Mouse (Mus musculus): Measurements from ENCODE around the gene Ogfod3. TPM values are rescaled to one million over a fixed set of nuclear protein-coding genes. Genes with fewer than 3 reads are reported as not detected.

The Ogfod3 gene
- 15.2 TPM for polyA plus RNA-seq (2021)

DNA sequence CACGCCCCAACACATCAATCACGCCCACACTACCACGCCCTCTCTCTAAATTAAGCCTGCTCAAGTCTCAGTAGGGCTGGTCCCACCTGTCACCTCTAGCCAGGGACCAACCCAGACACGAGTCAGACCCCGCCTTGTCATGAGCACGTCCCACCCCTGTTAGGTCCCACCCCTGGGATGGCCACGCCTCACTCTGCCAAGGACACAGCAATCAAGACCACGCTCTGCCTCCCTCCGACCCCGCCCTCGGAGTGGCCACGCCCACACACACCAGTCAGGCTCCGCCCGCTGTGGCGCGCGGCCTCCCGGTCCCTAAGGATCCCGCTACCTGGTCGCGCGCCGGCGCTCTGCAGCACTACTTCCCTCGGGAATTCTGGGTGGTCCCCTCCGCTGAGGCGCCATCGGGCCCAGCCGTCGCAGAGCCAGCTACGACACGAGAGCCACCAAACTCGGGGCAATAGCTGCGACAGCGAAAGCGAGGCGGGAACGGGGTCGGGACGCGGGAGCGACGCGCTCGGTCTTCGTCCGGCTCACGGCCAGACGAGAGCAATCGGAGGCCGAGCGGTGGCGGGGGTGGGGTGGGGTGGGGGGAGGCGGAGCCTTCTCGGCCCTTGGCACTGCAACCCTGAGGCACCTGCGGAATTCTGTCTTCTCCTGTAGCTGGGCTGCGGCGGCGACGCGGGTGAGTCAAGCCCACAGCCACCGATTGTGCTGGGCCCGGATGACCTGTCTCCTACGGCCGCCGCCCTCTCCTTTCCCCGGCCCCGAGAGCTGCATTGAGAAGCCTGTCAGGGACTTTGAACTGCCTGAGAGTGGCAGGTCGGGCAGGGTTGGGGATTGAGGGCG is at the start of gene Ogfod3, which contains the start of gene Hexdc:
Ogfod3 (minus strand) TSS at position 551 of the 846 bp plus-strand sequence.
Hexdc (plus strand) TSS at position 273 of the 846 bp plus-strand sequence.
- DNase-seq (ENCODE audit: low read depth, low spot score) (peak; percentile 61), ATAC-seq (peak; percentile 94)
- ChIA-PET CTCF (no interaction called here), POLR2A (interaction anchor here (0.8 to 1.2 kb wide), 2 partner anchors 23 to 24 kb away, joined by 3 read pairs; no protein-coding TSS in a partner anchor)
- TF ChIP-seq CTCF (IDR thresholded peaks at IDR 0.05), result no peak
- H3K27me3 ChIP-seq, result no peaks in the 10 kb centered on the region
- in situ Hi-C loops (cut with MboI; ENCODE audit: low pct_unique_long_range_greater_than_20kb), result loop anchor here (5.0 kb wide), 1 partner anchor 142 kb away; the partner anchor contains the start of gene Sectm1b

- POLR2A ChIA-PET, result interaction anchor here (1.0 kb wide), 1 partner anchor 9 kb away, joined by 3 read pairs; no protein-coding TSS in a partner anchor
- CTCF ChIA-PET, result interaction anchor here (1.2 kb wide), 1 partner anchor 9 kb away, joined by 3 read pairs; no protein-coding TSS in a partner anchor
- in situ Hi-C loops (cut with MboI; ENCODE audit: low pct_unique_long_range_greater_than_20kb), result no loop called here
Observed at GRCm38 (mm10) chr11:121250196-121250595, 45.7 kb upstream of the Ogfod3 start.

GRCm38 (mm10) chr11:121239669-121240068 is 35.2 kb upstream of the Ogfod3 start:
- ATAC-seq (no peak), DNase-seq (ENCODE audit: low read depth, low spot score) (no peak)
- in situ Hi-C loops (cut with MboI; ENCODE audit: low pct_unique_long_range_greater_than_20kb), result no loop called here
- POLR2A ChIA-PET, result no interaction called here
- TF ChIP-seq CTCF (IDR thresholded peaks at IDR 0.05), result no peak
- H3K27me3 ChIP-seq, result no peaks in the 10 kb centered on the region
- CTCF ChIA-PET, result no interaction called here

More at GRCm38 (mm10) chr11:121250196-121250595, 45.7 kb upstream of the Ogfod3 start:
- no peak for TF ChIP-seq CTCF (IDR thresholded peaks at IDR 0.05)
- ATAC-seq (no peak), DNase-seq (ENCODE audit: low read depth, low spot score) (no peak)
- H3K27me3 ChIP-seq, result no peaks in the 10 kb centered on the region

DNA sequence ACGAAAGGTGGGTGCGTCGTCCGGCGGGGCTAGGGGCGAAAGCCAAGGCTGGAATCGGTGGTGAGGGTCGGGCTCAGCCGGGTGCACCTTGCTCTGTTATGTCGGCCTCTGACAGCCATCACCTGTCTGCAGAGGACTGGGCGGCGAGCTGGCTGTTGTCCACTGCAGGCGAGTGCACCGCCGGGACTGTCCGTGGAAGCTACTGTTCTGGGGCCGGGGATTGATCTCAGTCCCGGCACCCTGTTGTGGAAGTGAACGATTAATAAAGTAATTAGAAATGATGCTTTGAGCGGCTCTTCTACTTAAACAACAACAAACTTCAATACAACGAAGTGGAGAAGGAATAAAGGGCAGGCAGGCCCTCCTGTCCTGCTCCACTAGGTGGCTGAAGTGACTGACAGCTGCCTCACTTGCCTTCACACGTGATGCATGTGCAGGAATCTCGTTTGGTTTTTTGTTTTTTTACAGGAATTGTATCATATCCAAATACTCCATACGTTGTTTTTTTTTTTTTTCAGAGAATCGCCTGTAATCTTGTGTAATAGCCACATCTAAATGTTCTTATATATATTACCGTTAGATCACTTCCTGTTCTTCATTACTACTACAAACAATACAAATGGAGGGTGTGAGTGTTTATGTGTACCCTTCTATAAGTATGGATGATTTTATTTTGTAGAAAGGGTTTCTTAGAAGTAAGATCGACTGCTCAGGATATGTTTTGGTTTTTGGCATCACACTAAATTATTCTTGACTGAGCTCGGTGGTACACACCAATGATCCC is 33.0 kb upstream of the Ogfod3 start:
- ChIA-PET POLR2A (interaction anchor here (1.2 to 2.2 kb wide), 2 partner anchors 9 to 21 kb away, joined by 4 to 8 read pairs; partner anchors contain the start of gene Cybc1), CTCF (interaction anchor here (1.4 to 2.6 kb wide), 3 partner anchors 12 to 14 kb away, joined by 4 to 12 read pairs (median 5); no protein-coding TSS in a partner anchor)
- peak; percentile 39 for TF ChIP-seq CTCF (IDR thresholded peaks at IDR 0.05)
- no peaks in the 10 kb centered on the region for H3K27me3 ChIP-seq
- ATAC-seq (peak; percentile 28), DNase-seq (ENCODE audit: low read depth, low spot score) (no peak)
- in situ Hi-C loops (cut with MboI; ENCODE audit: low pct_unique_long_range_greater_than_20kb), result no loop called here

GRCm38 (mm10) chr11:121236564-121237344 is 32.2 kb upstream of the Ogfod3 start, which contains the start of gene Narf:
TSS of gene Narf (plus strand) at chr11:121237253.
- in situ Hi-C loops (cut with MboI; ENCODE audit: low pct_unique_long_range_greater_than_20kb), result no loop called here
- no peaks in the 10 kb centered on the region for H3K27me3 ChIP-seq
- ATAC-seq (peak; percentile 98), DNase-seq (ENCODE audit: low read depth, low spot score) (peak; percentile 91)
- TF ChIP-seq CTCF (IDR thresholded peaks at IDR 0.05), result peak; percentile 82
- ChIA-PET CTCF (interaction anchor here (1.4 to 2.6 kb wide), 4 partner anchors 10 to 15 kb away, joined by 4 to 12 read pairs (median 6); no protein-coding TSS in a partner anchor), POLR2A (interaction anchor here (2.2 to 2.7 kb wide), 2 partner anchors 8 to 12 kb away, joined by 8 read pairs; partner anchors contain the start of gene Cybc1)

DNA sequence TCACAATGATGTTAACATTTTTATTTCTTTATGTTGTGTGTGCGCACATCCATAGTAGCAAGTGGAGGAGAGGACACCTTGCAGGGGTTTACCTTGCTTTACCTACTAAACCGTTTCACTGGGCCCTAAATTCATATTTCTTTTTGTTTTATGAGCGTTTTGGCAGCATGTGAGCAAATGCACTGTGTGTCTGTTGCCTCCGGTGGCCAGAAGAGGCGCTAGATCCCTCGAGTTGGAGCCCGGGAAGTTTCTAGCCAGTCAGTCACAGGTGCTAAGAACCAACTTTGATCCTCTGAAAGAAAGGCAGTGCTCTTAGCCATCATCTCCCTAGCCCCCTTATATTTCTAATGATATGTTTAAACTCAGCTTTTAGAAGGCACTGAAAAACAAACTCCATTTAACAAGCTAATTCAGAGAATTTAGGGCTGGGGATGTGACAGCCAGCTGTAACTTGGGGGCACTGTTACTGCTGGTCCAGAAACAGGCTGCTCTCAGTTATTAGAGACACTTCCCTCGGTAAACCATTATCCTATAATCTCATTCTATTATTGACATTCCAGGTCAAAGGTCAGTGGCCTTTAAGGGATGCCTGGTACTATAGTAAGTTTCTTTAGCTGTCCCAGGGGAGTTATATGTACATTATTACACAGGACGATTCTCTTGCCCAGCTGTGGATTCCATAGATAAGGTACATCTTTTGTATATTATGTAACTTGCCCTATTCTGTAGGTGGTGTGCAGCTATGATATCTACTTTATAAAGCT is 31.1 kb upstream of the Ogfod3 start:
- POLR2A ChIA-PET, result interaction anchor here (0.7 to 2.7 kb wide), 3 partner anchors 11 to 832 kb away, joined by 3 to 8 read pairs (median 3); no protein-coding TSS in a partner anchor
- peak; percentile 81 for TF ChIP-seq CTCF (IDR thresholded peaks at IDR 0.05)
- CTCF ChIA-PET, result interaction anchor here (1.5 to 2.6 kb wide), 3 partner anchors 8 to 23 kb away, joined by 5 to 12 read pairs (median 6); no protein-coding TSS in a partner anchor
- in situ Hi-C loops (cut with MboI; ENCODE audit: low pct_unique_long_range_greater_than_20kb), result no loop called here
- ATAC-seq (no peak), DNase-seq (ENCODE audit: low read depth, low spot score) (no peak)
- no peaks in the 10 kb centered on the region for H3K27me3 ChIP-seq

GRCm38 (mm10) chr11:121232706-121233105 is 28.2 kb upstream of the Ogfod3 start:
- CTCF ChIA-PET, result interaction anchor here (1.2 kb wide), 1 partner anchor 20 kb away, joined by 3 read pairs; no protein-coding TSS in a partner anchor
- no peaks in the 10 kb centered on the region for H3K27me3 ChIP-seq
- in situ Hi-C loops (cut with MboI; ENCODE audit: low pct_unique_long_range_greater_than_20kb), result no loop called here
- ATAC-seq (no peak), DNase-seq (ENCODE audit: low read depth, low spot score) (no peak)
- no peak for TF ChIP-seq CTCF (IDR thresholded peaks at IDR 0.05)
- POLR2A ChIA-PET, result no interaction called here

DNA sequence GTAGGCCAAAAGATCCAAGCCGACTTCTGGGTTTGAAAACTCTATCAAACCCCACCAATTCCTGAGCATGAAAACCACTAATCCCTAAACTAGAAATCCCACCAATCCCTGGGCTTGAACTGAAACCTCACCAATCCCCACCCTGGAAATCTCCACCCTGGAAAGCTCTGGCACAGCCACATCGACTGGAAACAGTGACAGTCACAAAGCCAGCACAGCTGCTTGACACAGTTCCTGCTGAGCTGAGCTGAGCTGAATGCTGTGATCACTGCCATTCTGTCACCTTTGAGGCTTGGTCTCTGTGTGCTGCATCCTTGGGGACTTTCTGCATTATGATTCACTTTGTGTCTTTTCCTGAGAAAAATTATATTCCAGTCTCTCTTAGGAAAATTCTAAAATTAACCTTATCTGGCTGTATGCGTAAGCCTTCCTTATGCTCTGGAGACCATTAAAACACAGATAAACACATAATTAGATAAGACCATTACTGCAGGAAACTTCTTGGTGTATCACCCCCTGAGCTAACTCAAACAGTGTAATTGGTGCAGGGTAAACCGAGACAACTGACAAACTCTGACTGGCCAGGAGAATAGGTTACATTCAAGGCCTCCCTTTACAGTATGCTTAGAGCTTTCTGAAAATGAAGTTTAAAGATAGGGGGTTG is 27.2 kb upstream of the Ogfod3 start:
- ATAC-seq (no peak), DNase-seq (ENCODE audit: low read depth, low spot score) (no peak)
- in situ Hi-C loops (cut with MboI; ENCODE audit: low pct_unique_long_range_greater_than_20kb), result no loop called here
- CTCF ChIA-PET, result no interaction called here
- TF ChIP-seq CTCF (IDR thresholded peaks at IDR 0.05), result no peak
- no peaks in the 10 kb centered on the region for H3K27me3 ChIP-seq
- POLR2A ChIA-PET, result interaction anchor here (0.6 kb wide), 1 partner anchor 225 kb away, joined by 3 read pairs; no protein-coding TSS in a partner anchor

Measured in Patski (cell line).